Mouse (Mus musculus) liver, postnatal 0 days (tissue): Measurements from ENCODE around the gene Pcsk5. TPM values are rescaled to one million over a fixed set of nuclear protein-coding genes. Genes with fewer than 3 reads are reported as not detected.

Experiments
- ATAC-seq: fragments of 200-750 bp; cut with Nextera tagmentation; 2 replicates; pipeline ENCODE4 v1.8.0; 2017; ENCODE audit warnings: mild to moderate bottlenecking, moderate library complexity
- DNase-seq: peaks from one replicate; pipeline ENCODE4 v3.0.0-alpha.2; 2016
- H3K27ac ChIP-seq: fragments of 300-500 bp; sonication (generic); 2 replicates; pipeline ENCODE4 v1.5.1; 2014; ENCODE audit warnings: antibody characterized with exemption, moderate library complexity, mild to moderate bottlenecking, low read depth
- H3K27me3 ChIP-seq: fragments of 300-500 bp; sonication (generic); 2 replicates; pipeline ENCODE4 v1.6.1; 2014; ENCODE audit warnings: low read length, control low read depth, mixed read lengths; ENCODE audit not compliant: insufficient read depth
- H3K36me3 ChIP-seq: fragments of 300-500 bp; sonication (generic); replicated peaks from 2 replicates; pipeline ENCODE4 v1.6.1; 2014; ENCODE audit warnings: mild to moderate bottlenecking, control low read depth, low read length, moderate library complexity, mixed read lengths; ENCODE audit not compliant: insufficient read depth
- H3K4me1 ChIP-seq: fragments of 300-500 bp; sonication (generic); 2 replicates; pipeline ENCODE4 v1.6.1; 2014; ENCODE audit warnings: antibody characterized with exemption, mild to moderate bottlenecking, control low read depth; ENCODE audit not compliant: insufficient read depth
- H3K4me2 ChIP-seq: fragments of 300-500 bp; sonication (generic); 2 replicates; pipeline ENCODE4 v1.6.1; 2014; ENCODE audit warnings: low read depth, mild to moderate bottlenecking, low read length, moderate library complexity, mixed read lengths
- H3K4me3 ChIP-seq: fragments of 300-500 bp; sonication (generic); 2 replicates; pipeline ENCODE4 v1.5.1; 2014; ENCODE audit warnings: low read depth, low read length
- H3K9ac ChIP-seq: fragments of 300-500 bp; sonication (generic); replicated peaks from 2 replicates; pipeline ENCODE4 v1.6.1; 2014; ENCODE audit warnings: mild to moderate bottlenecking, moderate library complexity
- H3K9me3 ChIP-seq: fragments of 300-500 bp; sonication (generic); 2 replicates; pipeline ENCODE4 v1.6.1; 2016; ENCODE audit warnings: mild to moderate bottlenecking, control low read depth, low read length, mixed read lengths
- CTCF ChIP-seq: sonication (generic); IDR thresholded peaks from 2 replicates; pipeline ENCODE4 v1.5.1; 2016; ENCODE audit warnings: antibody characterized with exemption, low read depth
- EP300 ChIP-seq: IDR thresholded peaks from 2 replicates; pipeline ENCODE4 v1.6.1; 2016; ENCODE audit warnings: antibody characterized with exemption, low read depth, mild to moderate bottlenecking
- WGBS: fragments of 180-500 bp; shearing (Covaris S2); extraction: QIAGEN DNeasy Blood & Tissue Kit; methylation state at CpG from one replicate; pipeline ENCODE4 v1.1.7; 2014; ENCODE audit not compliant: insufficient replicate concordance; 5-methylcytosine and 5-hydroxymethylcytosine counted together
- polyA plus RNA-seq: library from polyadenylated mRNA; unstranded; fragments of >200 nt; fragmentation: Nextera tagmentation; extraction: Ambion mirVana; gene quantifications from 2 replicates; pipeline ENCODE4 v1.2.1, GENCODE M21; 2015

The Pcsk5 gene
- polyA plus RNA-seq, 1 experiment from 2014 or later, result 4.1 TPM

GRCm38 (mm10) chr19:17819081-17819480, 18.4 kb downstream of the Pcsk5 start:
- Histone ChIP-seq H3K27me3 (no peaks in the 10 kb centered on the region), H3K4me1 (no peaks in the 10 kb centered on the region), H3K36me3 (no peaks in the 10 kb centered on the region), H3K4me2 (no peak overlapping the region), H3K27ac (no peak overlapping the region), H3K4me3 (no peak overlapping the region), H3K9ac (no peak overlapping the region), H3K9me3 (no peaks in the 10 kb centered on the region)
- TF ChIP-seq EP300 (no peak), CTCF (no peak)
- DNase-seq, result no peak
- ATAC-seq, result no peak
- 67% methylated on average over 5 of the region's 5 CpGs for WGBS

GRCm38 (mm10) chr19:17815062-17815461, 22.4 kb downstream of the Pcsk5 start:
- H3K4me2 ChIP-seq, result no peak overlapping the region
- TF ChIP-seq EP300, result no peak
- no peak for TF ChIP-seq CTCF
- H3K27ac ChIP-seq, result no peak overlapping the region
- no peak overlapping the region for H3K9ac ChIP-seq
- H3K4me3 ChIP-seq, result no peak overlapping the region
- DNase-seq (no peak), ATAC-seq (no peak)
- 63% methylated on average over 3 of the region's 3 CpGs for WGBS
- H3K4me1 ChIP-seq, result 0 out of 2 replicates have a peak, but pooled peaks cover 3% of the 10 kb centered on the region
- H3K36me3 ChIP-seq, result no peaks in the 10 kb centered on the region
- H3K27me3 ChIP-seq, result no peaks in the 10 kb centered on the region
- no peaks in the 10 kb centered on the region for H3K9me3 ChIP-seq

GRCm38 (mm10) chr19:17813449-17813990, 23.9 kb downstream of the Pcsk5 start:
- Histone ChIP-seq H3K4me1 (0 out of 2 replicates have a peak, but pooled peaks cover 3% of the 10 kb centered on the region), H3K4me2 (no peak overlapping the region), H3K27me3 (no peaks in the 10 kb centered on the region), H3K27ac (no peak overlapping the region), H3K9me3 (no peaks in the 10 kb centered on the region), H3K4me3 (no peak overlapping the region), H3K9ac (no peak overlapping the region), H3K36me3 (no peaks in the 10 kb centered on the region)
- no peak for TF ChIP-seq CTCF
- peak; percentile 49; the same call in 1 of the 2 replicates for TF ChIP-seq EP300
- 53% methylated on average over 5 of the region's 5 CpGs for WGBS
- DNase-seq (no peak), ATAC-seq (no peak)

GRCm38 (mm10) chr19:17812661-17813060, 24.8 kb downstream of the Pcsk5 start:
- no peak for ATAC-seq
- Histone ChIP-seq H3K36me3 (no peaks in the 10 kb centered on the region), H3K9me3 (no peaks in the 10 kb centered on the region), H3K27me3 (no peaks in the 10 kb centered on the region), H3K9ac (no peak overlapping the region), H3K27ac (no peak overlapping the region), H3K4me1 (0 out of 2 replicates have a peak, but pooled peaks cover 3% of the 10 kb centered on the region), H3K4me3 (no peak overlapping the region), H3K4me2 (no peak overlapping the region)
- WGBS, result 64% methylated on average over 7 of the region's 7 CpGs
- no peak for DNase-seq
- TF ChIP-seq EP300 (no peak), CTCF (no peak)

- peak; percentile 95 for ATAC-seq
- no peak overlapping the region for H3K4me3 ChIP-seq
- H3K36me3 ChIP-seq, result no peaks in the 10 kb centered on the region
- no peak for TF ChIP-seq EP300
- no peak for TF ChIP-seq CTCF
- H3K27me3 ChIP-seq, result no peaks in the 10 kb centered on the region
- 61% methylated on average over 5 of the region's 5 CpGs for WGBS
- H3K27ac ChIP-seq, result peak overlapping the region; percentile 82
- H3K9ac ChIP-seq, result no peak overlapping the region
- DNase-seq, result peak; percentile 46
- peak overlapping the region; percentile 40; the same call in 1 of the 2 replicates for H3K4me2 ChIP-seq
- H3K4me1 ChIP-seq, result 0 out of 2 replicates have a peak, but pooled peaks cover 3% of the 10 kb centered on the region
- no peaks in the 10 kb centered on the region for H3K9me3 ChIP-seq
These were observed 30.8 kb downstream of the Pcsk5 start for GRCm38 (mm10) chr19:17806626-17807025.

GRCm38 (mm10) chr19:17800798-17801197, 36.6 kb downstream of the Pcsk5 start:
- H3K9me3 ChIP-seq, result no peaks in the 10 kb centered on the region
- H3K4me2 ChIP-seq, result no peak overlapping the region
- TF ChIP-seq CTCF, result no peak
- no peak for TF ChIP-seq EP300
- H3K9ac ChIP-seq, result no peak overlapping the region
- ATAC-seq (no peak), DNase-seq (no peak)
- WGBS, result 62% methylated on average over 1 of the region's 1 CpGs
- no peaks in the 10 kb centered on the region for H3K27me3 ChIP-seq
- H3K4me1 ChIP-seq, result no peaks in the 10 kb centered on the region
- H3K27ac ChIP-seq, result no peak overlapping the region
- no peaks in the 10 kb centered on the region for H3K36me3 ChIP-seq
- no peak overlapping the region for H3K4me3 ChIP-seq
